8 mouse cellular contexts compared by ENCODE assay signal in genomic region chr10:120551851-120552281, GRCm38 (mm10).
DNase-seq lines count a peak whose midpoint lies in the region; ATAC-seq lines count a peak whose summit lies in the region.

No protein-coding gene starts in this region.

- no peaks in the 10 kb centered on the region for H3K9me3 ChIP-seq in forebrain, embryonic 13.5 days (replicated peaks)
- no peaks in the 10 kb centered on the region for H3K9me3 ChIP-seq in neural tube, embryonic 12.5 days

- WGBS in forebrain, embryonic 13.5 days, result under 1% methylated on average over 18 of the region's 18 CpGs
- under 1% methylated on average over 18 of the region's 18 CpGs for WGBS in neural tube, embryonic 12.5 days

- ATAC-seq in forebrain, embryonic 13.5 days, result 0 out of 2 replicates have a peak, but pooled peaks have one; percentile 22
- peak; percentile 49; the same call in 1 of the 2 replicates for ATAC-seq in neural tube, embryonic 12.5 days (ENCODE audit: low FRiP score, low read depth)
- no peak for ATAC-seq in erythroblast, adult 5-6 weeks (replicated peaks; ENCODE audit: low FRiP score, poor library complexity, severe bottlenecking)

- H3K27me3 ChIP-seq in forebrain, embryonic 13.5 days, result peaks cover 12% of the 10 kb centered on the region
- H3K27me3 ChIP-seq in neural tube, embryonic 12.5 days (replicated peaks), result no peaks in the 10 kb centered on the region

- DNase-seq in right cerebral cortex, postnatal 4 days, result peak; percentile 19
- DNase-seq in right cerebral cortex, postnatal 36 days (ENCODE audit: low spot score in 2 of 2), result no peak
- DNase-seq in kidney, postnatal 10 days, result peak; percentile 13
- no peak for DNase-seq in thymus, adult 18-20 months
- no peak for DNase-seq in left cerebral cortex, postnatal 14 days (ENCODE audit: low spot score in 2 of 2)

- peaks cover 13% of the 10 kb centered on the region for H3K4me1 ChIP-seq in forebrain, embryonic 13.5 days
- peaks cover 15% of the 10 kb centered on the region; the same call in 1 of the 2 replicates for H3K4me1 ChIP-seq in neural tube, embryonic 12.5 days

- intact Hi-C loops in left cerebral cortex, postnatal 14 days (cut with DNase I), result no loop called here

- no peaks in the 10 kb centered on the region for H3K36me3 ChIP-seq in forebrain, embryonic 13.5 days (ENCODE audit: poor library complexity, severe bottlenecking)
- no peaks in the 10 kb centered on the region for H3K36me3 ChIP-seq in neural tube, embryonic 12.5 days

- peak overlapping the region; percentile 69; the same call in 1 of the 2 replicates for H3K9ac ChIP-seq in forebrain, embryonic 13.5 days
- no peak overlapping the region for H3K9ac ChIP-seq in neural tube, embryonic 12.5 days

- H3K4me2 ChIP-seq in forebrain, embryonic 13.5 days, result peak overlapping the region; percentile 98
- peak overlapping the region; percentile 86 for H3K4me2 ChIP-seq in neural tube, embryonic 12.5 days (replicated peaks)

- H3K4me3 ChIP-seq in forebrain, embryonic 13.5 days, result peak overlapping the region; percentile 57
- H3K4me3 ChIP-seq in neural tube, embryonic 12.5 days, result peak overlapping the region; percentile 39; the same call in 1 of the 2 replicates

- no peak overlapping the region for H3K27ac ChIP-seq in forebrain, embryonic 13.5 days
- H3K27ac ChIP-seq in neural tube, embryonic 12.5 days, result no peak overlapping the region

Comparison
In these comparisons a context has a peak if more than half of its experiments do, and no peak if none do; other contexts are left out.
1. DNase-seq: peak in right cerebral cortex, postnatal 4 days (single experiment) and kidney, postnatal 10 days (single experiment); none in right cerebral cortex, postnatal 36 days (0 of 2), thymus, adult 18-20 months (0 of 2) and left cerebral cortex, postnatal 14 days (0 of 2).